Mouse (Mus musculus): ENCODE results near the gene Gm21987.
A peak's percentile ranks its signal among the peaks of the same experiment; 100 is the strongest.

The Gm21987 gene

GRCm38 (mm10) chr16:38371705-38372296 lies 25.0 kb downstream of the Gm21987 start:
- no peak for DNase-seq (ENCODE audit: low spot score)

- no peak for DNase-seq (ENCODE audit: low spot score)
These were observed 26.0 kb downstream of the Gm21987 start for GRCm38 (mm10) chr16:38372876-38373275.

DNA sequence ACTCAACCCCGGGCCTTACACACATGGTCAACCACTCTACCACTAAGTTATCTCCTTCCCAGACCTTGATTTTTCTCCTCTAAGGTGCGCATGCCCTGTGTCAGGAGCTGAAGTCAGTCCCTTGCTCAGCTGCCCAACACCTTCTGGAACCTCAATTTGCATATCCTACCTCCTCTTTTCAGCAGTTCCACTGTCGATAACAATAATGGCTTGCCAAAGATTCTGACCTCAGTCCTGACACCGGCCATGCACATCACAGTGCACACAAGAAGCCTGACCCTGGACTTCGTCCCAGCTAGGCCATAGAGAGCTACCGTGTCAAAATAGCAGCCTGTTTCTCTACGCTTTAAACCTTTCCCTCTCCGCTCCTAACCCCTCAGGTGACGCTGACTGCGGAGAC lies 26.6 kb downstream of the Gm21987 start:
- DNase-seq (ENCODE audit: low spot score): no peak

DNA sequence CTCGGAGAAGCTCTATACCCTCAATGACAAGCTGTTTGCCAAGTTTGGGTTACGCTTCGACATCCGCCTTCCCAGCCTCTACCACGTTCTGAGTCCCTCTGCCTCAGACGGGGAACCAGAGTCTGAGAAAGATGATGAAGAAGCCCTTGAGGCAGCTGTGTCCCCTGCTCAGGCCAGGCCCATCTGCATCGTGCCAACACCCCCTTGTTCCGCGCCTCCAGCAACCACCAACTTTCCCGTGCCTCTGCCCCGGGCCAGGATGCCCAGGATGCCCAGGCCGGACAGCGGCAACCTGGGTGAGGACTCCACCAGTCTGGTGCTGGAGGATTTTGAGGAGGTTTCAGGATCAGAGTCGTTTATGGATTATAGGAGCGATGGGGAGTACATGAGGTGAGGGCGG lies 27.1 kb downstream of the Gm21987 start:
- no peak for DNase-seq (ENCODE audit: low spot score)

DNA sequence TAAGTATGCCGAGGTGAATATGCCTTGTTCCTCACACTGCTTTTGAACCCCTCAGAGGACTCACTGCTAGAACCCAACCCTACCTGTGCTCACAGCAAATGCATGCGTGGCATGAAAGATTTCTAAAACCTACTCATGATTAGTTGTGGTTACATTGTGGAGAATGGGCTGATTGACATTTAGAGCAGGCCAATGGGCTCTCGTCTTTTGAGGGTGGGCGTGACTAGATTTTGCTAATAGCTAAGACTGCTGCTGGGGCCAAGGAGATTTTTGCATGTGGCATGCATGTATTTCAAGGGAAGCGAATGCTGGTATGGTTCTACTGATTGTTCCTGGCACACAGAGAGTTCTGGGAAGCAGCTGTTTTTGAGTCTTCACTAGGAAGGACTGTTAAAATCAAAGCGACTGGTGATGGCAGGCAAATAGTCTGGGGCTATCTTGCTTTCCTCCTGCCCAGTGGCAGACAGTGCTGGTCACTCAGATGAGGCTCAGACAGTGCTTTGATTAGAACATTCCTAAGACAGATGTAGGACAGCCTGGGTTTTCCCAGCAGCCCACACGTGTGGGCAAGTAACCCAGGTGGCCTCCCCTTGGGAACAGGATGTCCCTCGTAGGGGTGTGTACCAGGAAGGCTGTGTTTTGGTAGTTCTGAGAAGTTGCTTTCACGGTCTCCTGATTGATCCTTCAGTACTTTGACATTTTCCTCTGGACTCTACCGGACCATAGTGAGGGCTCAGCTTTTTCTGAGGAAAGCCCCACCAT lies 27.7 kb downstream of the Gm21987 start:
- DNase-seq (ENCODE audit: low spot score): no peak

GRCm38 (mm10) chr16:38375182-38375581 lies 28.3 kb downstream of the Gm21987 start:
- no peak for DNase-seq (ENCODE audit: low spot score)

- DNase-seq (ENCODE audit: low spot score): peak; percentile 28
These were observed 29.5 kb downstream of the Gm21987 start for GRCm38 (mm10) chr16:38376163-38376840.

GRCm38 (mm10) chr16:38376841-38377249 lies 30.0 kb downstream of the Gm21987 start:
- DNase-seq (ENCODE audit: low spot score): peak; percentile 11

DNA sequence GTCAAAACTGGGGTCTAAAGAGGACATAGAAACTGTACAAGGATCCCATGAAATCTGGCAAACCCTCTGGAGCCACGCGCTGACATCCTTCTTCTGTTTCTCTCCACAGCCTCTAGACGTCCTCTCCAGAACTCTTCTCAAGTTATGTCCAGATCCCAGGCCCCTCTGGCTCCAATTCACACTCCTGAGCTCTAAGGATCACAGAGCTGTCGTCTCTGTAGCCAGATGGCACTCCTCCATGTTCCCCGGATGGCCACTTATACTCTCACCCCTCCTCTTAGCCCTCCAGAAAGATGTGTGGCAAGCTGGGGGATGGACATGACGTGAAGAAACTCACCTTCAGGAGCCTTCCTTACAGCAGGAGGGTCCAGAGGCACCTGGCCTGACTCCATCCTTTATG lies 30.7 kb downstream of the Gm21987 start:
- DNase-seq (ENCODE audit: low spot score): no peak

DNA sequence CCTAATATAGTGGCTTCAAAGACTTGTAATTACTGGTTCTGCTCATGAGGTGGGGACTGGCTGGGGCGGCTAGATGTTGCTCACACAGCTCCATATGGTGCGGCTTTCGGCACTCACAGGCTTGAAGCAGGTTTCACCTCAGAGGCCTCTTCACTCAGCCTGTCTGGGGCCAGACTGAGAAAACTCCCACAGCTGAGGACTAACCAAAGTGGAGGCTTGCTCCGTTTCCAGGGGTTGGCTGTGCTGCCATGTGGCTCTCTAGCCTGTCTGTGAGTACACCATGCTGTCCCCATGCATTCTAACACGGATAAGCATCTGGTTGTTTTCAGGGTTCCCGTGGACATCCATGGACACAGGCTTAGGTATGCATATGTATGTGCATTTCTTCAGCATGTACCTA lies 31.8 kb downstream of the Gm21987 start:
- DNase-seq (ENCODE audit: low spot score): no peak

DNA sequence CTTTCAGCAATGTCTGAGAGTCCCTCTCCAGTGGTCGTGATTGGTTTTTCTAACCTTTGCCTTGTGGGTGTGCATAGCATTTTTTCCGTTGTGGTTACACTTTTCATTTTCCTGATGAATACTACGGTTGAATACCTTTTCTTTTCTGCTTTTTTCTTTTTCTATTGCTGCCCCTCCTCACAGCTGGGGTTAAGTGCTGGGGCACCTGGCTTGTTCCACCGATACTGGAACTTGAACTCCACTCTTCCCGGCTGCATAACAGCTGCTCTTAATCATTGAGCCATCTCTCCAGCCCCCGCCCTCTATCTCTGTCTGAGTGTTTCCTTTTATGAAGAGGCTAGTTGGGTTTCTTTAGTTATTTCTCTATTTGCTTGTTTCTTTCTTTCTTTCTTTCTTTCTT lies 32.2 kb downstream of the Gm21987 start:
- no peak for DNase-seq (ENCODE audit: low spot score)

- no peak for DNase-seq (ENCODE audit: low spot score)
These were observed 32.7 kb downstream of the Gm21987 start for GRCm38 (mm10) chr16:38379493-38379892.

GRCm38 (mm10) chr16:38379926-38380325 lies 33.1 kb downstream of the Gm21987 start:
- DNase-seq (ENCODE audit: low spot score): no peak

DNA sequence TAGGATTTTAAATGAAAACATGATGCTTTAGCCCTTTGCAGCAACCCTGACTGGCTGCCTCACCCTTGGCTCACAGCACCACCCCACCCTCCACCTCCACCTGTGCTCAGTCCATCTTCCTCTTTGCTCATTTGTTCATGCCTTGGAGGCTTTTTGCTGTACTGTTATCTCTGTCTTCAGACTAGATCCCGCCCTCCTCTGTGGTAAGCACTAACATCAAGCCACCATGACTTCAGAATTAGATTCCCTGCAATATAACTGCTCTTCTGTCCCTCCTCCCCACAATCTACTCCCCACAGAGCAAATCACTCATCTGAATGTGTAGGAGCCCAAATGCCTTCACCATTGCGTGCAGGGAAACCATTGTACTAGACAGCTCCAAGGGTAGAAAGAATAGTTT lies 36.8 kb downstream of the Gm21987 start:
- DNase-seq (ENCODE audit: low spot score): no peak

GRCm38 (mm10) chr16:38385184-38385634 lies 38.4 kb downstream of the Gm21987 start:
- no peak for DNase-seq (ENCODE audit: low spot score)

DNA sequence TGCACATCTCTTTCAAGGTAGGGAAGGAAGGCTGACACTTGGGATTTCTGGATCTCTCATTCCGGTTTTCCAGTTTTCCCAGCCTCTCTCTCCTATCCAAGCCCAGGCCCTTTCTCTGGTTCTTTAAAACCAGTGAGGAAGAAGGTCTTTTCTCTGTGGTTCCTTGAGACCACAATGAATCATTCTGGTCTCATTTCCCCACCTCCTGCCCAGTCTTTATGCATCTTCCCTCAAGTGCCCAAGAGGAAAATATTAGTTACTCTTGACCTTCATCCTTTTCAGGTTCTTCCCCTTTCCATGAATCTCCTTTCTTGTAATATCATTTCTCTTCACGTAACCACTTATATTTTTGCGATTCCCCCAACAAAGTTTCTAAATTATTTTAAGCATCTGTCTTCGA lies 38.9 kb downstream of the Gm21987 start:
- DNase-seq (ENCODE audit: low spot score): no peak

GRCm38 (mm10) chr16:38387389-38387788 lies 40.5 kb downstream of the Gm21987 start:
- no peak for DNase-seq (ENCODE audit: low spot score)

GRCm38 (mm10) chr16:38388757-38389156 lies 41.9 kb downstream of the Gm21987 start:
- no peak for DNase-seq (ENCODE audit: low spot score)

- no peak for DNase-seq (ENCODE audit: low spot score)
These were observed 42.5 kb downstream of the Gm21987 start for GRCm38 (mm10) chr16:38389284-38389893.

GRCm38 (mm10) chr16:38390322-38390721 lies 43.5 kb downstream of the Gm21987 start:
- no peak for DNase-seq (ENCODE audit: low spot score)

GRCm38 (mm10) chr16:38392126-38392894 lies 45.5 kb downstream of the Gm21987 start:
- DNase-seq (ENCODE audit: low spot score): peak; percentile 40

GRCm38 (mm10) chr16:38394191-38394618 lies 47.4 kb downstream of the Gm21987 start:
- no peak for DNase-seq (ENCODE audit: low spot score)
